18 mouse cellular contexts compared by ENCODE assay signal in genomic region chr10:86114431-86114848, GRCm38 (mm10).
DNase-seq lines count a peak whose midpoint lies in the region; ATAC-seq and TF ChIP-seq lines count a peak whose summit lies in the region.
"Had no signal": no experiment of that assay in that cellular context is flagged by ENCODE, and none has a peak within 500 bp of the region (broad histone marks: within the 10 kb centered on the region; RNA-seq: fewer than 3 reads in every experiment).

No protein-coding gene starts in this region.

- no peak overlapping the region for H3K9ac ChIP-seq in forebrain, embryonic 12.5 days
- H3K9ac ChIP-seq: forebrain, embryonic 13.5 days; hindbrain, embryonic 13.5 days; midbrain, embryonic 12.5 days had no signal

- peak; percentile 36 for DNase-seq in heart, embryonic 10.5 days (ENCODE audit: low spot score)
- DNase-seq in heart, postnatal 36 days: no peak
- peak; percentile 49 for DNase-seq in kidney, adult 11 months
- DNase-seq in kidney, adult 2 months: peak; percentile 69
- peak; percentile 51 for DNase-seq in kidney, postnatal 10 days
- no peak for DNase-seq in testis, postnatal 10 days (ENCODE audit: low spot score)
- DNase-seq: cerebellum, adult 2 months; gastrocnemius, postnatal 14 days; left cerebral cortex, postnatal 4 days; liver; right cerebral cortex, adult 18-20 months had no signal

- H3K27ac ChIP-seq in heart, embryonic 10.5 days: no peak overlapping the region
- peak overlapping the region; percentile 21 for H3K27ac ChIP-seq in kidney, adult 2 months (ENCODE audit: insufficient read depth, low read depth, low read length)
- no peak overlapping the region for H3K27ac ChIP-seq in forebrain, embryonic 12.5 days
- H3K27ac ChIP-seq: forebrain, embryonic 13.5 days; hindbrain, embryonic 13.5 days; left cerebral cortex, adult 2 months; midbrain, embryonic 12.5 days; stomach, postnatal 0 days had no signal

- 57% methylated on average over 5 of the region's 5 CpGs for WGBS in heart, embryonic 10.5 days
- WGBS in kidney, adult 2 months: 27% methylated on average over 5 of the region's 5 CpGs
- 31% methylated on average over 5 of the region's 5 CpGs for WGBS in forebrain, embryonic 12.5 days

- no peaks in the 10 kb centered on the region for H3K27me3 ChIP-seq in heart, embryonic 10.5 days (ENCODE audit: insufficient read depth, poor library complexity, severe bottlenecking)
- no peaks in the 10 kb centered on the region for H3K27me3 ChIP-seq in kidney, adult 2 months (replicated peaks; ENCODE audit: control insufficient read depth, insufficient read depth, low read length)
- H3K27me3 ChIP-seq in forebrain, embryonic 12.5 days: no peaks in the 10 kb centered on the region
- H3K27me3 ChIP-seq: forebrain, embryonic 13.5 days; hindbrain, embryonic 13.5 days; midbrain, embryonic 12.5 days had no signal

- H3K9me3 ChIP-seq in heart, embryonic 10.5 days: no peaks in the 10 kb centered on the region
- H3K9me3 ChIP-seq in forebrain, embryonic 12.5 days: no peaks in the 10 kb centered on the region
- H3K9me3 ChIP-seq: forebrain, embryonic 13.5 days; hindbrain, embryonic 13.5 days; midbrain, embryonic 12.5 days had no signal

- H3K4me3 ChIP-seq in heart, embryonic 10.5 days: no peak overlapping the region
- H3K4me3 ChIP-seq in kidney, adult 2 months (ENCODE audit: insufficient read depth, low read depth, low read length): no peak overlapping the region
- no peak overlapping the region for H3K4me3 ChIP-seq in forebrain, embryonic 12.5 days (replicated peaks)
- H3K4me3 ChIP-seq: forebrain, embryonic 13.5 days; hindbrain, embryonic 13.5 days; left cerebral cortex, adult 2 months; midbrain, embryonic 12.5 days had no signal

- intact Hi-C loops in heart, postnatal 36 days (cut with DNase I): no loop called here

- TF ChIP-seq POLR2A in kidney, adult 2 months (IDR thresholded peaks at IDR 0.05; ENCODE audit: low read depth, low read length): no peak

- no peak for ATAC-seq in forebrain, embryonic 12.5 days (ENCODE audit: low FRiP score)
- ATAC-seq: forebrain, embryonic 13.5 days; inflammation-experienced regulatory T-cells, adult 6 months had no signal

- no peak overlapping the region for H3K4me2 ChIP-seq in forebrain, embryonic 12.5 days
- H3K4me2 ChIP-seq: forebrain, embryonic 13.5 days; hindbrain, embryonic 13.5 days; midbrain, embryonic 12.5 days had no signal

- H3K4me1 ChIP-seq in heart, embryonic 10.5 days: no peaks in the 10 kb centered on the region
- peaks cover 4% of the 10 kb centered on the region for H3K4me1 ChIP-seq in kidney, adult 2 months (ENCODE audit: control insufficient read depth, insufficient read depth, low read length)
- no peaks in the 10 kb centered on the region for H3K4me1 ChIP-seq in forebrain, embryonic 12.5 days
- H3K4me1 ChIP-seq: forebrain, embryonic 13.5 days; hindbrain, embryonic 13.5 days had no signal

- no peak for TF ChIP-seq CTCF in kidney, adult 2 months (conservative IDR thresholded peaks at IDR 0.05; ENCODE audit: insufficient read depth, insufficient read length, low read depth, low read length)

- no peaks in the 10 kb centered on the region for H3K36me3 ChIP-seq in heart, embryonic 10.5 days
- no peaks in the 10 kb centered on the region for H3K36me3 ChIP-seq in kidney, adult 2 months (ENCODE audit: control insufficient read depth, insufficient read depth, low read length)
- no peaks in the 10 kb centered on the region for H3K36me3 ChIP-seq in forebrain, embryonic 12.5 days (replicated peaks)
- H3K36me3 ChIP-seq: hindbrain, embryonic 13.5 days; midbrain, embryonic 12.5 days had no signal

Comparison
In these comparisons a context has a peak if more than half of its experiments do, and no peak if none do; other contexts are left out.
1. DNase-seq: peak in heart, embryonic 10.5 days (single experiment), kidney, adult 11 months (single experiment), kidney, adult 2 months (single experiment) and kidney, postnatal 10 days (single experiment); none in heart, postnatal 36 days (0 of 2) and testis, postnatal 10 days (single experiment).